Mouse (Mus musculus): ENCODE results near the gene Plpp1. TPM values are rescaled to one million over a fixed set of nuclear protein-coding genes. Genes with fewer than 3 reads are reported as not detected.

The Plpp1 gene
- polyA plus RNA-seq, 1 experiment from 2014 or later = 19.5 TPM

GRCm38 (mm10) chr13:112759364-112759763, 41.2 kb upstream of the Plpp1 start:
- WGBS = 84% methylated on average over 9 of the region's 9 CpGs
- Histone ChIP-seq H3K27ac (ENCODE audit: low read depth, low read length) (no peak overlapping the region), H3K4me2 (ENCODE audit: low read depth) (no peak overlapping the region), H3K4me3 (ENCODE audit: low read depth, low read length) (no peak overlapping the region), H3K27me3 (ENCODE audit: control insufficient read depth, insufficient read depth, low read length) (no peaks in the 10 kb centered on the region), H3K36me3 (ENCODE audit: control insufficient read depth, insufficient read depth, low read length) (no peaks in the 10 kb centered on the region), H3K9ac (ENCODE audit: low read length) (no peak overlapping the region), H3K9me3 (ENCODE audit: control insufficient read depth, low read length) (no peaks in the 10 kb centered on the region), H3K4me1 (ENCODE audit: control insufficient read depth, insufficient read depth, low read length) (peaks cover 4% of the 10 kb centered on the region; the same call in 1 of the 2 replicates)
- ATAC-seq (ENCODE audit: insufficient read depth, low FRiP score, low TSS enrichment) = no peak
- DNase-seq (ENCODE audit: low spot score) = no peak

GRCm38 (mm10) chr13:112759777-112760537, 40.6 kb upstream of the Plpp1 start:
- H3K4me3 ChIP-seq (ENCODE audit: low read depth, low read length) = no peak overlapping the region
- no peak for ATAC-seq (ENCODE audit: insufficient read depth, low FRiP score, low TSS enrichment)
- H3K36me3 ChIP-seq (ENCODE audit: control insufficient read depth, insufficient read depth, low read length) = no peaks in the 10 kb centered on the region
- H3K9ac ChIP-seq (ENCODE audit: low read length) = no peak overlapping the region
- no peak overlapping the region for H3K27ac ChIP-seq (ENCODE audit: low read depth, low read length)
- no peaks in the 10 kb centered on the region for H3K27me3 ChIP-seq (ENCODE audit: control insufficient read depth, insufficient read depth, low read length)
- peaks cover 4% of the 10 kb centered on the region; the same call in 1 of the 2 replicates for H3K4me1 ChIP-seq (ENCODE audit: control insufficient read depth, insufficient read depth, low read length)
- DNase-seq (ENCODE audit: low spot score) = no peak
- no peak overlapping the region for H3K4me2 ChIP-seq (ENCODE audit: low read depth)
- H3K9me3 ChIP-seq (ENCODE audit: control insufficient read depth, low read length) = no peaks in the 10 kb centered on the region
- 87% methylated on average over 15 of the region's 15 CpGs for WGBS

GRCm38 (mm10) chr13:112760538-112760881, 40.1 kb upstream of the Plpp1 start:
- no peak overlapping the region for H3K4me3 ChIP-seq (ENCODE audit: low read depth, low read length)
- no peak overlapping the region for H3K4me2 ChIP-seq (ENCODE audit: low read depth)
- peaks cover 4% of the 10 kb centered on the region; the same call in 1 of the 2 replicates for H3K4me1 ChIP-seq (ENCODE audit: control insufficient read depth, insufficient read depth, low read length)
- H3K9me3 ChIP-seq (ENCODE audit: control insufficient read depth, low read length) = no peaks in the 10 kb centered on the region
- no peaks in the 10 kb centered on the region for H3K36me3 ChIP-seq (ENCODE audit: control insufficient read depth, insufficient read depth, low read length)
- WGBS = 52% methylated on average over 1 of the region's 1 CpGs
- no peak for DNase-seq (ENCODE audit: low spot score)
- no peak overlapping the region for H3K27ac ChIP-seq (ENCODE audit: low read depth, low read length)
- no peak overlapping the region for H3K9ac ChIP-seq (ENCODE audit: low read length)
- no peak for ATAC-seq (ENCODE audit: insufficient read depth, low FRiP score, low TSS enrichment)
- no peaks in the 10 kb centered on the region for H3K27me3 ChIP-seq (ENCODE audit: control insufficient read depth, insufficient read depth, low read length)

GRCm38 (mm10) chr13:112761787-112762186, 38.8 kb upstream of the Plpp1 start:
- Histone ChIP-seq H3K27ac (ENCODE audit: low read depth, low read length) (no peak overlapping the region), H3K9ac (ENCODE audit: low read length) (no peak overlapping the region)
- 77% methylated on average over 1 of the region's 1 CpGs for WGBS

GRCm38 (mm10) chr13:112762548-112762947, 38.0 kb upstream of the Plpp1 start:
- Histone ChIP-seq H3K4me2 (ENCODE audit: low read depth) (no peak overlapping the region), H3K27ac (ENCODE audit: low read depth, low read length) (no peak overlapping the region), H3K4me1 (ENCODE audit: control insufficient read depth, insufficient read depth, low read length) (no peaks in the 10 kb centered on the region), H3K4me3 (ENCODE audit: low read depth, low read length) (no peak overlapping the region), H3K9ac (ENCODE audit: low read length) (no peak overlapping the region), H3K27me3 (ENCODE audit: control insufficient read depth, insufficient read depth, low read length) (no peaks in the 10 kb centered on the region), H3K36me3 (ENCODE audit: control insufficient read depth, insufficient read depth, low read length) (no peaks in the 10 kb centered on the region), H3K9me3 (ENCODE audit: control insufficient read depth, low read length) (peaks cover 5% of the 10 kb centered on the region)
- WGBS = 74% methylated on average over 4 of the region's 4 CpGs
- DNase-seq (ENCODE audit: low spot score) (no peak), ATAC-seq (ENCODE audit: insufficient read depth, low FRiP score, low TSS enrichment) (no peak)

More at GRCm38 (mm10) chr13:112761787-112762186, 38.8 kb upstream of the Plpp1 start:
- Histone ChIP-seq H3K9me3 (ENCODE audit: control insufficient read depth, low read length) (no peaks in the 10 kb centered on the region), H3K4me1 (ENCODE audit: control insufficient read depth, insufficient read depth, low read length) (no peaks in the 10 kb centered on the region), H3K4me3 (ENCODE audit: low read depth, low read length) (no peak overlapping the region), H3K4me2 (ENCODE audit: low read depth) (no peak overlapping the region), H3K27me3 (ENCODE audit: control insufficient read depth, insufficient read depth, low read length) (no peaks in the 10 kb centered on the region), H3K36me3 (ENCODE audit: control insufficient read depth, insufficient read depth, low read length) (no peaks in the 10 kb centered on the region)
- DNase-seq (ENCODE audit: low spot score) = no peak
- ATAC-seq (ENCODE audit: insufficient read depth, low FRiP score, low TSS enrichment) = no peak

GRCm38 (mm10) chr13:112763531-112764091, 37.0 kb upstream of the Plpp1 start:
- Histone ChIP-seq H3K36me3 (ENCODE audit: control insufficient read depth, insufficient read depth, low read length) (no peaks in the 10 kb centered on the region), H3K4me2 (ENCODE audit: low read depth) (no peak overlapping the region), H3K4me3 (ENCODE audit: low read depth, low read length) (no peak overlapping the region), H3K27me3 (ENCODE audit: control insufficient read depth, insufficient read depth, low read length) (no peaks in the 10 kb centered on the region), H3K27ac (ENCODE audit: low read depth, low read length) (no peak overlapping the region), H3K4me1 (ENCODE audit: control insufficient read depth, insufficient read depth, low read length) (no peaks in the 10 kb centered on the region), H3K9ac (ENCODE audit: low read length) (no peak overlapping the region), H3K9me3 (ENCODE audit: control insufficient read depth, low read length) (peaks cover 6% of the 10 kb centered on the region)
- no peak for ATAC-seq (ENCODE audit: insufficient read depth, low FRiP score, low TSS enrichment)
- DNase-seq (ENCODE audit: low spot score) = no peak
- WGBS = 88% methylated on average over 10 of the region's 10 CpGs

- Histone ChIP-seq H3K36me3 (ENCODE audit: control insufficient read depth, insufficient read depth, low read length) (no peaks in the 10 kb centered on the region), H3K4me3 (ENCODE audit: low read depth, low read length) (no peak overlapping the region), H3K9me3 (ENCODE audit: control insufficient read depth, low read length) (peaks cover 6% of the 10 kb centered on the region), H3K27me3 (ENCODE audit: control insufficient read depth, insufficient read depth, low read length) (no peaks in the 10 kb centered on the region), H3K9ac (ENCODE audit: low read length) (no peak overlapping the region), H3K4me2 (ENCODE audit: low read depth) (no peak overlapping the region), H3K4me1 (ENCODE audit: control insufficient read depth, insufficient read depth, low read length) (no peaks in the 10 kb centered on the region), H3K27ac (ENCODE audit: low read depth, low read length) (no peak overlapping the region)
- 76% methylated on average over 5 of the region's 5 CpGs for WGBS
- no peak for ATAC-seq (ENCODE audit: insufficient read depth, low FRiP score, low TSS enrichment)
- DNase-seq (ENCODE audit: low spot score) = no peak
Measured at GRCm38 (mm10) chr13:112764556-112764955, 36.0 kb upstream of the Plpp1 start.

GRCm38 (mm10) chr13:112765654-112766053, 34.9 kb upstream of the Plpp1 start:
- H3K4me1 ChIP-seq (ENCODE audit: control insufficient read depth, insufficient read depth, low read length) = no peaks in the 10 kb centered on the region
- H3K36me3 ChIP-seq (ENCODE audit: control insufficient read depth, insufficient read depth, low read length) = no peaks in the 10 kb centered on the region
- H3K4me2 ChIP-seq (ENCODE audit: low read depth) = no peak overlapping the region

More at GRCm38 (mm10) chr13:112765654-112766053, 34.9 kb upstream of the Plpp1 start:
- DNase-seq (ENCODE audit: low spot score) = no peak
- Histone ChIP-seq H3K27ac (ENCODE audit: low read depth, low read length) (no peak overlapping the region), H3K9me3 (ENCODE audit: control insufficient read depth, low read length) (peaks cover 6% of the 10 kb centered on the region), H3K4me3 (ENCODE audit: low read depth, low read length) (no peak overlapping the region), H3K9ac (ENCODE audit: low read length) (no peak overlapping the region), H3K27me3 (ENCODE audit: control insufficient read depth, insufficient read depth, low read length) (no peaks in the 10 kb centered on the region)
- no peak for ATAC-seq (ENCODE audit: insufficient read depth, low FRiP score, low TSS enrichment)
- WGBS = 90% methylated on average over 3 of the region's 3 CpGs

Data from neural tube, embryonic 11.5 days (tissue).